Mouse (Mus musculus) Muller cell, postnatal 12 days (primary cell): ENCODE data around the gene Glrp1.
A peak's percentile ranks its signal among the peaks of the same experiment; 100 is the strongest.

ENCODE experiments used
- DNase-seq: peaks from one replicate; pipeline ENCODE4 v3.0.0-alpha.2; 2015; ENCODE audit errors: inconsistent ontology term

Gene Glrp1

DNA sequence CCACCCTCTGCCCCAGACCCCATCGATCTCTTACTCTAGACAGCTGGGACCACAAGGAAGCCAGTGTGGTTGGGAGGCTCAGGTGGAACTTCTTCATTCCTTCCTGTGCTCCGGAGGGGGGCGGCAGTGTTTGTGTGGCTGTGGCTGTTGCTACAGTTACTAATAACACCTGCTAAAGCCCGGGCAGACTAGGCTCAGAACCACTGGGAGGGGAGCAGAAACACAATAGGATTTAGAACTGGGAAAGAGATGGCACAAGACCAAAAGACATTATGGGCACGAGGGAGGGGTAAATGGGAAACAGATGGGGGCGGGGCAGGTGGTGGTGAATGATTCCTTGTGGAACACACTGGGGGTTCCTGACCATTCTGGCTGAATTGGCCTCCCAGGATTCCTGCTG, 47.4 kb downstream of the Glrp1 start:
- DNase-seq = no peak

GRCm38 (mm10) chr1:88461096-88461495, 48.8 kb downstream of the Glrp1 start:
- DNase-seq = no peak

- DNase-seq = no peak
Measured at GRCm38 (mm10) chr1:88459655-88460054, 50.2 kb downstream of the Glrp1 start.

- DNase-seq = no peak
Measured at GRCm38 (mm10) chr1:88459196-88459595, 50.7 kb downstream of the Glrp1 start.

DNA sequence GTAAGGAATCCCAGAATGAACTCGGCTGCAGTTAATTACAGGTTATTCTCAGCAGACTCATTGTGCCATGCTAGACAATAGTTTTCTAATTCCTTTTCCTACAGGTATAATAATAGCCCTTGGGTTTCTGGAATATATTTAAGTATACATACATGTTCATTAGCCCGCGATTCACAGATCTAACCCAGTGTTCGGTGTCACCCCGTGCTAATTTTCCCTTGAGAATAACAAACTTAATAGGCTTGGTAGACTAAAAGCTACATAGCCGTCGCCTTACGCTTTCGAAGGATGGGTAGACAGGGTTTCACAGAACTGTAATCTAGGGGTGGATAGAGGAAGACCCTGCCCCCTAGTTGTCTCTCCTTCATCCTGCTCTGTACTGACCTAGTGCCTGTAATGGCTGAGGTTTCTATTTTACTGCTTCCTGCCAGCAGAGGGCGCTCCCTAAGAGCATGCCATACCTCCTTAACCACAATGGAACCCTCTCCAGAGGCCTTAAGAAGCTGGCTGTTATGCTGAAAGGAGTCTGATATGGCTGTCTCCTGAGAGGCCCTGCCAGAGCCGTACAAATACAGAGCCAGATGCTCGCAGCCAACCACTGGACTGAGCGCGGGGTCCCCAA, 53.3 kb downstream of the Glrp1 start:
- peak; percentile 43 for DNase-seq

DNA sequence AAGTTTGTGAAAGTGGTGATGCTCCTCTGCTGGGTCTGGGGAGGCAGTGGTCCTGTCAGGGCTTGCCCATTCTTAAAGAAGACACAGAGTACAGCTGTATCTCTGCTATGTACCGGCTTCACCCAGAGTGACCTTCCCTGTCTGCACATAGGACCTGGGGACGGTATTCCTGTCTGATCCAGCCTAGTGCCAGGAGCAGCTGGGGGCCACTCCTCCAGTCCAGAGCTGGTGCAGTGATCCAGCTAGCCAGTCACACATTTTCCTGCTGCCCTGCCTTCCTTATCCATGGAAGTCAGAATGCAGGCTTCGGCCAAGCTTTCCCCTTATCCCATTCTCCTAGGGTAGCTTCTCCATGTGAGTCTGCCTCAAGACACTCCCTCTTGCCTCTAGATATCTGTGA, 54.1 kb downstream of the Glrp1 start:
- DNase-seq = no peak

DNA sequence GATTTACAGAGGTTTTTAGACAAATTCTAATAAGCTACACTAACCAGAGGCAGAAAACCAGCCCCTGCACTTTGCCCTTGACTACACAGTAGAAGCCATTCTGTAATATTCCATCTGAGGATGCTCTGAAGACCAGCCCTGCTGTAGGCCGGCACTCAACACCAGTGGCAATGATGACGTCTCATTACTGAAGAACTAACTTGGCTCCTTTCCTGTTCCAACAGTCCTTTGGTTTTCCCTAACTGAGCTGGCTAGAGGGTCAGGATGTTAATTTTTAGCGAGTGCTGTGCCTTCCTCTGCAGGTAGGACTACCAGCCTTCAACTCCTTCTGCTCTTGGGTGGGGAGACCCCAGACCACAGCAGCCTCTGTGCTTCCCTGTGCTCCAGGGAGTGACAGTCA, 55.2 kb downstream of the Glrp1 start:
- no peak for DNase-seq

DNA sequence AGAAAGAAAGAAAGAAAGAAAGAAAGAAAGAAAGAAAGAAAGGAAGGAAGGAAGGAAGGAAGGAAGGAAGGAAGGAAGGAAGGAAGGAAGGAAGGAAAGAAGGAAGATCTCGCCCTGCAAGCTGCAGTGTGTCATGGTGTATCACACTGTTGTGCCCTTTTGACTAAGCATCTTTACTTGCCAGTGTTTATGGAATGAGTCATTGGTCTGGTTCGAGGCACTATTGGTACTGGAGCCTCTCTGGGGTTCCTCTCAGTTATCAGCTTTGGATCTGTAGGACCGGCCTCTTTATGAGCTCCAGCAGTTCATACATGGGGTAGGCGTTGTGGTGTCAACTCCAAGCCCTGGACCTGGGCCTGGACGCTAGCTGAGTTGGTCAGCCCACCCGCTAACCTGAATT, 57.7 kb downstream of the Glrp1 start:
- no peak for DNase-seq

DNA sequence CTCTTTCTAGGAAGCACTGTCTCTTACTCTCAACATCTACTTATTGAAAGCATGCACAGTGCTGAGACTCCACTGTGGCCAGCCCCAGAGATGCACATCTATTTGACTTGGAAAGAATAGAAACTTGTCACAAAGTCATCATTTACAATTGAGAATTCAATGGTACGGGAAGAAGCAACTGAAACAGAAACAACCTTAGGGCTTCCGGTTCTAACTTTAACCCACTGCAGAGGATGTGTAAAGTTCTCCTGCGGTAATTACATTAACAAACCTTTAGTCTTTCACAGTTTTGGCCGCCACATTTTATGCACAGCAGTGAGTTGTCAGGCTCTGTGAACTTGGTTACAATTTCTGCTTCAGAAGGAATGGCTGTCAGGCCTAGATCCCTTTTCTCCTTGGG, 59.2 kb downstream of the Glrp1 start:
- no peak for DNase-seq
